Mouse (Mus musculus) layer of hippocampus, postnatal 25 days (tissue): ENCODE results near the gene Adamts1. TPM values are rescaled to one million over a fixed set of nuclear protein-coding genes. Genes with fewer than 3 reads are reported as not detected.

Source experiments
- DNase-seq, 2 experiments: peaks; one replicate each; pipeline ENCODE4 v3.0.0; 2022; ENCODE audit warnings: mixed read lengths in 2 of 2, low spot score in 1 of 2; ENCODE audit errors: extremely low spot score in 1 of 2
- total RNA-seq, 2 experiments: library from RNA; stranded (reverse); gene quantifications; 2 replicates each; pipeline ENCODE4 v1.2.3; 2021

Adamts1 gene
- total RNA-seq = 10 to 100 TPM; 23.1 to 24.2 TPM

GRCm38 (mm10) chr16:85802954-85803353 lies at the start of gene Adamts1:
Gene Adamts1 (minus strand): TSS chr16:85803113.
- DNase-seq = peak; percentile 53 to 66

GRCm38 (mm10) chr16:85827066-85827465 lies 24.2 kb upstream of the Adamts1 start:
- no peak for DNase-seq

- DNase-seq = no peak
These were observed 19.5 kb upstream of the Adamts1 start for GRCm38 (mm10) chr16:85822330-85822916.

- no peak for DNase-seq
These were observed 17.0 kb upstream of the Adamts1 start for GRCm38 (mm10) chr16:85819808-85820458.

GRCm38 (mm10) chr16:85814116-85814515 lies 11.2 kb upstream of the Adamts1 start:
- no peak for DNase-seq

GRCm38 (mm10) chr16:85807626-85808025 lies 4.7 kb upstream of the Adamts1 start:
- DNase-seq = peak; percentile 45 to 78

GRCm38 (mm10) chr16:85807072-85807471 lies 4.2 kb upstream of the Adamts1 start:
- peak in 1 of 2 experiments; percentile 71 for DNase-seq

- no peak for DNase-seq
These were observed 2.7 kb upstream of the Adamts1 start for GRCm38 (mm10) chr16:85805581-85805980.

- peak in 1 of 2 experiments; percentile 31 for DNase-seq
These were observed 969 bp upstream of the Adamts1 start for GRCm38 (mm10) chr16:85803613-85804551.

- DNase-seq = peak; percentile 23 to 28
These were observed 722 bp downstream of the Adamts1 start for GRCm38 (mm10) chr16:85801971-85802811.

GRCm38 (mm10) chr16:85801252-85801651 lies 1.7 kb downstream of the Adamts1 start:
- DNase-seq = peak; percentile 65 to 75

GRCm38 (mm10) chr16:85800691-85801090 lies 2.2 kb downstream of the Adamts1 start:
- DNase-seq = peak; percentile 34 to 54

- DNase-seq = no peak
These were observed 2.9 kb downstream of the Adamts1 start for GRCm38 (mm10) chr16:85799971-85800370.

- no peak for DNase-seq
These were observed 4.6 kb downstream of the Adamts1 start for GRCm38 (mm10) chr16:85798334-85798733.

GRCm38 (mm10) chr16:85797161-85797560 lies 5.8 kb downstream of the Adamts1 start:
- no peak for DNase-seq

- no peak for DNase-seq
These were observed 7.2 kb downstream of the Adamts1 start for GRCm38 (mm10) chr16:85795731-85796130.

- no peak for DNase-seq
These were observed 9.6 kb downstream of the Adamts1 start for GRCm38 (mm10) chr16:85793166-85793830.

- DNase-seq = no peak
These were observed 21.8 kb downstream of the Adamts1 start for GRCm38 (mm10) chr16:85781076-85781475.

GRCm38 (mm10) chr16:85779775-85780174 lies 23.1 kb downstream of the Adamts1 start:
- no peak for DNase-seq

- DNase-seq = no peak
These were observed 30.6 kb downstream of the Adamts1 start for GRCm38 (mm10) chr16:85772272-85772671.
